Mouse (Mus musculus) testis, adult 2 months (tissue): Measurements from ENCODE around the gene Smtnl1. TPM values are rescaled to one million over a fixed set of nuclear protein-coding genes. Genes with fewer than 3 reads are reported as not detected.

Source experiments
- H3K27ac ChIP-seq: fragments of 200-500 bp; 2 replicates; pipeline ENCODE4 v1.5.1; 2012; ENCODE audit warnings: low read depth, low read length; ENCODE audit not compliant: control insufficient read depth, insufficient read depth
- H3K27me3 ChIP-seq: fragments of 200-500 bp; 2 replicates; pipeline ENCODE4 v1.6.1; 2012; ENCODE audit warnings: mild to moderate bottlenecking, low read length, moderate library complexity; ENCODE audit not compliant: control insufficient read depth, insufficient read depth
- H3K36me3 ChIP-seq: fragments of 200-500 bp; 2 replicates; pipeline ENCODE4 v1.6.1; 2012; ENCODE audit warnings: mild to moderate bottlenecking, low read length; ENCODE audit not compliant: control insufficient read depth, insufficient read depth
- H3K4me1 ChIP-seq: fragments of 200-500 bp; 2 replicates; pipeline ENCODE4 v1.6.1; 2012; ENCODE audit warnings: low read length; ENCODE audit not compliant: control insufficient read depth, insufficient read depth
- H3K4me3 ChIP-seq: fragments of 200-500 bp; 2 replicates; pipeline ENCODE4 v1.5.1; 2012; ENCODE audit warnings: low read depth, mild to moderate bottlenecking, low read length, moderate library complexity, mixed read lengths; ENCODE audit not compliant: control insufficient read depth
- CTCF ChIP-seq: fragments of 200-500 bp; IDR thresholded peaks from 2 replicates; pipeline ENCODE4 v1.5.1; 2012; ENCODE audit warnings: low read depth, mild to moderate bottlenecking, inconsistent platforms, low read length, moderate library complexity; ENCODE audit not compliant: control insufficient read depth, insufficient read depth, insufficient replicate concordance
- POLR2A ChIP-seq: fragments of 200-500 bp; IDR thresholded peaks from 2 replicates; pipeline ENCODE4 v1.6.1; 2012; ENCODE audit warnings: low read depth, mild to moderate bottlenecking, inconsistent platforms, low read length, moderate library complexity; ENCODE audit not compliant: control insufficient read depth
- polyA plus RNA-seq: library from polyadenylated mRNA; depleted of rRNA; stranded (reverse); fragments of >200 nt; gene quantifications from 2 replicates; pipeline ENCODE4 v1.2.3, GENCODE M21; 2012; rRNA removed

Smtnl1 gene
- polyA plus RNA-seq, result 3.0 and 3.4 TPM in 2 replicates

GRCm38 (mm10) chr2:84822552-84822951, at the start of gene Smtnl1:
TSS of gene Smtnl1 (minus strand) at chr2:84822652.
- TF ChIP-seq POLR2A (no peak), CTCF (no peak)
- no peaks in the 10 kb centered on the region for H3K36me3 ChIP-seq
- H3K27ac ChIP-seq, result no peak within 1 kb of the TSS
- no peak within 1 kb of the TSS for H3K4me3 ChIP-seq
- H3K4me1 ChIP-seq, result peaks cover 11% of the 10 kb centered on the region
- no peaks in the 10 kb centered on the region for H3K27me3 ChIP-seq

DNA sequence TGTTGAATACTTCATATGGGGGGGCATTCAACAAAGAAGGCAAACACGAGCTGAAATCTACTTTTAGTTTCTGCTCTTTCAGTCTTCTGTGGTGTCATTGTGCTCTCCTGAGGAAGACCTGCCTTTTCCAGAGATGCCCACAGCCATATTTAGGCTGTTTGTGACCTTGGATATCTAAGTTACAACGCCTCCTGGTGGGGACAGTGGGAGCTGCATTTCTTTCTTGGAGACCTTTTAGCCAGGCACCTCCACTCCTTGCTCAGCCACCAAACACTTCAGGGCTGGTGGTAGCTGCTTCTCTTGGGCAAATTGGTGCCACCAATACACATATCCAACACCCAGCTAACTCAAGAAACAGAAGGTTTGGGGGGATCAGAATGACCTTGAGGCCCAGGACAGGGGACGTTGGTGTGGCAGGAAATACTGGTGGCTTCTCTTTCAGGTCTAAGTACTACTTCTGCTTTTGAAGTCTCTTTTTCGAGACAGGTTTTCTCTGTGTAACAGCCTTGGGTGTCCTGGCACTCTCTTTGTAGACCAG, 48.2 kb upstream of the Smtnl1 start:
- peak; percentile 16; the same call in 1 of the 2 replicates for TF ChIP-seq CTCF
- TF ChIP-seq POLR2A, result no peak
- no peaks in the 10 kb centered on the region for H3K27me3 ChIP-seq
- no peaks in the 10 kb centered on the region for H3K36me3 ChIP-seq
- peaks cover 21% of the 10 kb centered on the region for H3K4me1 ChIP-seq
- no peak overlapping the region for H3K27ac ChIP-seq
- H3K4me3 ChIP-seq, result no peak overlapping the region

GRCm38 (mm10) chr2:84868977-84869376, 46.5 kb upstream of the Smtnl1 start:
- Histone ChIP-seq H3K27me3 (no peaks in the 10 kb centered on the region), H3K27ac (no peak overlapping the region), H3K4me3 (no peak overlapping the region), H3K36me3 (no peaks in the 10 kb centered on the region), H3K4me1 (peaks cover 24% of the 10 kb centered on the region)
- TF ChIP-seq POLR2A, result no peak
- TF ChIP-seq CTCF, result no peak

- no peak overlapping the region for H3K4me3 ChIP-seq
- TF ChIP-seq POLR2A, result no peak
- TF ChIP-seq CTCF, result peak; percentile 92
- no peak overlapping the region for H3K27ac ChIP-seq
- no peaks in the 10 kb centered on the region for H3K27me3 ChIP-seq
- H3K4me1 ChIP-seq, result peaks cover 24% of the 10 kb centered on the region
- H3K36me3 ChIP-seq, result no peaks in the 10 kb centered on the region
Measured at GRCm38 (mm10) chr2:84868521-84868943, 46.1 kb upstream of the Smtnl1 start.

DNA sequence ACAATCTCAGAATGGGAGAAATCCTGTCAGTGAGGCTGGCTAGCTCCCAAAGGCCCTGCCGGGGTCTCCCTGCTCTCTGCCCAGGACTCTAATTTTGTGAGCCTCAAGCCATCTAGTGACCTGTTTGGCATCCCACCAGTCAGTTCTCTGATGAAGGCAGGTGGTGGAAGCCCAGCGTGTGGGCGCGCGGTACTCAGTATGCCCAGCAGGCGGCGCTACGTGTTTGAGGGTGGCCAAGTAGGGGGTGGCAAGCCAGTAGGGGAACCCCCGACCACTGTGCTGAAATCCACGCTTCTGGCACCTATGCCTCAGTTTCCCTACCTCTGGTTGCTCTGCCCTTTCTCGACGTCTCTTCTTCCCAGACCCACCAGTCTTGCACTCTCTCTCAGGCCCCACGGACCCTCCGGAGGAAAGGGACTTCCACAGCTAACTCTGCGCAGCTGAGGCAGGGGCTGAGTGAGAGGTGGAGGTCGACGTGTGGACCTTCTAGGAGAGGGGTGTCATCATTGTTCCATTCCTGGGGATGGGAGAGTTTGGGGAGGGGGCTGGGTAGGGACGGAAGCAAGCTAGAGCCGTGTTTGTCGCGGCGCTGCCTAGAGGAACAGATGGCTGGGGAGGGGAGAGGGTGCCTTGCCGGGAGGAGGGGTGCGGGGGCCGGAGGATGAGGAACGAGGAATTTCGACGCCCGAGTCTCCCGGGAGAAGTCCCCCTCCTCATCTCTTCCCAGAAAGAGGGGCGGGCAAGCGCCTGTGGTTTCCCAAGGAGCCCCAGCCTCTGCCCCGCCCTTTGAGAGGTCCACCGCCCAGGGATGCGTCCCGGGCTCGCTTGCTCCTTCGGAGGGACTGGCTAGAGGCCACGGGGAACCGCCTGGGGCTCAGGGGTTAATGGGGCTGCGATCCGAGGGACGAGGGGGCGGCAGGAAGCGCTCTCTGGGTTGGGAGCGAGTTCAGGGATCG, 43.4 kb upstream of the Smtnl1 start:
- no peak overlapping the region for H3K27ac ChIP-seq
- peak overlapping the region; percentile 57 for H3K4me3 ChIP-seq
- peaks cover 8% of the 10 kb centered on the region for H3K4me1 ChIP-seq
- H3K27me3 ChIP-seq, result no peaks in the 10 kb centered on the region
- no peaks in the 10 kb centered on the region for H3K36me3 ChIP-seq
- TF ChIP-seq CTCF (peak; percentile 82), POLR2A (no peak)

- no peaks in the 10 kb centered on the region for H3K27me3 ChIP-seq
- no peaks in the 10 kb centered on the region for H3K36me3 ChIP-seq
- H3K4me3 ChIP-seq, result no peak overlapping the region
- no peak overlapping the region for H3K27ac ChIP-seq
- TF ChIP-seq POLR2A, result no peak
- TF ChIP-seq CTCF, result no peak
- H3K4me1 ChIP-seq, result peaks cover 4% of the 10 kb centered on the region
Measured at GRCm38 (mm10) chr2:84862231-84862630, 39.8 kb upstream of the Smtnl1 start.

- Histone ChIP-seq H3K27ac (no peak overlapping the region), H3K4me1 (peaks cover 4% of the 10 kb centered on the region), H3K36me3 (no peaks in the 10 kb centered on the region), H3K4me3 (no peak overlapping the region), H3K27me3 (no peaks in the 10 kb centered on the region)
- no peak for TF ChIP-seq CTCF
- no peak for TF ChIP-seq POLR2A
Measured at GRCm38 (mm10) chr2:84861430-84861829, 39.0 kb upstream of the Smtnl1 start.
